Mouse (Mus musculus) midbrain, embryonic 13.5 days (tissue): ENCODE measurements around the gene Dbx2. TPM values are rescaled to one million over a fixed set of nuclear protein-coding genes. Genes with fewer than 3 reads are reported as not detected.

Experiments
- ATAC-seq: fragments of 200-750 bp; cut with Nextera tagmentation; 2 replicates; pipeline ENCODE4 v1.8.0; 2017; ENCODE audit warnings: mild to moderate bottlenecking, moderate TSS enrichment, moderate library complexity
- H3K27ac ChIP-seq: fragments of 300-500 bp; sonication (generic); 2 replicates; pipeline ENCODE4 v1.5.1; 2015; ENCODE audit warnings: inconsistent platforms, mild to moderate bottlenecking, moderate library complexity
- H3K27me3 ChIP-seq: fragments of 300-500 bp; sonication (generic); 2 replicates; pipeline ENCODE4 v1.6.1; 2015; ENCODE audit warnings: mild to moderate bottlenecking, inconsistent platforms
- H3K36me3 ChIP-seq: fragments of 300-500 bp; sonication (generic); 2 replicates; pipeline ENCODE4 v1.6.1; 2015; ENCODE audit warnings: mild to moderate bottlenecking, inconsistent platforms
- H3K4me1 ChIP-seq: fragments of 300-500 bp; sonication (generic); replicated peaks from 2 replicates; pipeline ENCODE4 v1.6.1; 2015; ENCODE audit warnings: inconsistent platforms
- H3K4me2 ChIP-seq: fragments of 300-500 bp; sonication (generic); replicated peaks from 2 replicates; pipeline ENCODE4 v1.6.1; 2015; ENCODE audit warnings: moderate library complexity, mild to moderate bottlenecking, inconsistent platforms
- H3K4me3 ChIP-seq: fragments of 300-500 bp; sonication (generic); replicated peaks from 2 replicates; pipeline ENCODE4 v1.5.1; 2015; ENCODE audit warnings: mild to moderate bottlenecking, inconsistent platforms
- H3K9ac ChIP-seq: fragments of 300-500 bp; sonication (generic); replicated peaks from 2 replicates; pipeline ENCODE4 v1.6.1; 2015; ENCODE audit warnings: mild to moderate bottlenecking, inconsistent platforms
- H3K9me3 ChIP-seq: fragments of 300-500 bp; sonication (generic); 2 replicates; pipeline ENCODE4 v1.6.1; 2016; ENCODE audit warnings: mild to moderate bottlenecking, inconsistent platforms
- WGBS: fragments of 180-500 bp; shearing (Covaris S2); methylation state at CpG from one replicate; pipeline ENCODE4 v1.1.7; 2015; 5-methylcytosine and 5-hydroxymethylcytosine counted together
- polyA plus RNA-seq: library from polyadenylated mRNA; unstranded; fragments of >200 nt; fragmentation: Nextera tagmentation; extraction: Ambion mirVana; gene quantifications from 2 replicates; pipeline ENCODE4 v1.2.1, GENCODE M21; 2015

Dbx2 gene
- 0.49 and 1.5 TPM in 2 replicates for polyA plus RNA-seq

DNA sequence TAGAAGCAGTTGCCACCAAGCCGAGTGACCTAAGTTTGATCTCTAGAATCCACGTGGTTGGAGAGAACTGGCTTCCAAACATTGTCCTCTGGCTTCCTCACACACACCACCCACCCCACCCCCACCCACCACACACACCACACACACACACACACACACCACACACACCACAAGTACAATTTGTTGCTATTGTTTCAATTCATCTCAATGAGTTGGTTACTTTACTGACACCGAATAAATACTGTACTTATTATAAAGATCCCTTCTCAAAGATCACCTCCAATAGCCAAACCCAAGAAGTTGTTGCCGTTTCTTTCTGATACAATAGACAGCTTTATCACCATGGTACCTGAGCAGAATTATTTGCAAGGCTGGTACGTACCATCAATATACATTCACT is at the start of gene Dbx2:
Gene Dbx2, minus strand, starts transcription at position 101 of the 400 bp plus-strand sequence.
- no peak for ATAC-seq
- 86% methylated on average over 5 of the region's 5 CpGs for whole genome bisulfite sequencing
- Histone ChIP-seq H3K9ac (no peak within 1 kb of the TSS), H3K27me3 (peaks cover 76% of the 10 kb centered on the region), H3K4me2 (peak within 1 kb of the TSS; percentile 60), H3K9me3 (no peaks in the 10 kb centered on the region), H3K4me1 (peaks cover 22% of the 10 kb centered on the region), H3K36me3 (no peaks in the 10 kb centered on the region), H3K27ac (no peak within 1 kb of the TSS), H3K4me3 (peak within 1 kb of the TSS; percentile 38)

DNA sequence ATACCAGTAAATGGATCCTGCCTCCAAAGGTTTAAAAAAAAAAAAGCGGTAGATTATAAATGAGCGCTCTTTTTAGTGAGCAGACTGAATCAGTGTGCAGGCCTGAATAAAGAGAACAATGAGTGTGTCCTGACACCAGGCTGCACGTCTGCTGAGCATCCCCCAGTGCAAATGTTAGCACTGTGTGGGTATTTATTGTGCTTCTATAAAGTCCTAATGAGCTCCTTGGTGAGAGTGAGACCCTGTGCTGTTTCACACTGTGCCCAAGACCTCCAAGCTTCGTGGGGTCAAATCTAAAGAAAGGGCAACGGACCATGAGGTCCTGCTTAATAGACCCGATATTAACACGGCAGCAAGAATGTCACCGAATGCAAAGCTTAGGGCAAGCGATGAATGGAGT is 46.4 kb upstream of the Dbx2 start:
- 8% methylated on average over 9 of the region's 9 CpGs for WGBS
- Histone ChIP-seq H3K27ac (peak overlapping the region; percentile 44), H3K9me3 (no peaks in the 10 kb centered on the region), H3K4me3 (no peak overlapping the region), H3K27me3 (peaks cover 54% of the 10 kb centered on the region), H3K36me3 (no peaks in the 10 kb centered on the region), H3K9ac (0 out of 2 replicates have a peak overlapping the region, but pooled peaks have one; percentile 33), H3K4me2 (0 out of 2 replicates have a peak overlapping the region, but pooled peaks have one; percentile 11), H3K4me1 (peaks cover 19% of the 10 kb centered on the region)
- ATAC-seq, result peak; percentile 72; the same call in 1 of the 2 replicates

DNA sequence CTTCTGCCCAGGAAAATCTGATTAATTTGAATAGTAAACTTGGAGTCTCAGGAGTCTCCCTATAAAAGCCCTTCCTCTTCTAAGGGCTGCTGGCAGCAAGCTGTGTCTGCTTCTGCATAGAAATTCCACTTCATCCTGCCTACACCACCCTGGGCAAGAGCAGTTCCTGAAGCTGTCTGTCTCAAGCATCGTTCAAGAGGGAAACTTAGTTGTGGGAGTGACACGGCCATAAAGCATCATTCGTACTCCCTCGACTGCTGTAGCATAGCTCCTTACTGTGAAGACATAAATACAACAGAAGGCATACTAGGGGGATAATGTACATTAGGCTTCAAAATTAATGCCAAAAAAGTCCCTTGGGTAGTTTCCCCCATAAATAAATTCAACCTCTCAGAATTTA is 45.8 kb upstream of the Dbx2 start:
- H3K9me3 ChIP-seq, result no peaks in the 10 kb centered on the region
- H3K9ac ChIP-seq, result peak overlapping the region; percentile 33; the same call in 1 of the 2 replicates
- H3K4me3 ChIP-seq, result no peak overlapping the region
- ATAC-seq, result peak; percentile 62; the same call in 1 of the 2 replicates
- peak overlapping the region; percentile 32; the same call in 1 of the 2 replicates for H3K27ac ChIP-seq
- H3K27me3 ChIP-seq, result peaks cover 58% of the 10 kb centered on the region
- H3K4me2 ChIP-seq, result no peak overlapping the region
- H3K4me1 ChIP-seq, result peaks cover 19% of the 10 kb centered on the region
- no peaks in the 10 kb centered on the region for H3K36me3 ChIP-seq
- 7% methylated on average over 4 of the region's 4 CpGs for WGBS

DNA sequence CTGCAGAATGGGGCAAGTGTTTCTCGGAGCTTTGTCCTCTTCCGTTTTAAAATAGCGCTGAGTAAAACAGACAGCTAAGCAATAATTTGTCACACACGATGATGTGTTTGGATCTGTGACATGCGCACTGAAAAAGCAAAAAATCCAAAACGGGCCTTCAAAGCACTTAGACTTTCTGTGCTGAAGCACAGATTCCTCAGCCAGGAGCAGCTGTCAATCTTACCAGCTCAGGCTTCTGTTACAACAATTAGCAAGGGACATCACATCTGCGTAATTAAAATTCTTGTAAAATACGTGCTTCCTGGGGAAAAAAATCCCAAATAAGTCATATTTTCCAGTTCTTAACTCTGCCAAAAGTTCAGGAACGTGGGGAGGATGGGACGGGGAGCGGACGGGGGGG is 43.6 kb upstream of the Dbx2 start:
- H3K9me3 ChIP-seq, result no peaks in the 10 kb centered on the region
- 79% methylated on average over 12 of the region's 12 CpGs for WGBS
- no peak for ATAC-seq
- H3K9ac ChIP-seq, result no peak overlapping the region
- no peak overlapping the region for H3K4me2 ChIP-seq
- H3K27me3 ChIP-seq, result peaks cover 68% of the 10 kb centered on the region
- no peak overlapping the region for H3K4me3 ChIP-seq
- no peak overlapping the region for H3K27ac ChIP-seq
- H3K36me3 ChIP-seq, result no peaks in the 10 kb centered on the region
- peaks cover 19% of the 10 kb centered on the region for H3K4me1 ChIP-seq

DNA sequence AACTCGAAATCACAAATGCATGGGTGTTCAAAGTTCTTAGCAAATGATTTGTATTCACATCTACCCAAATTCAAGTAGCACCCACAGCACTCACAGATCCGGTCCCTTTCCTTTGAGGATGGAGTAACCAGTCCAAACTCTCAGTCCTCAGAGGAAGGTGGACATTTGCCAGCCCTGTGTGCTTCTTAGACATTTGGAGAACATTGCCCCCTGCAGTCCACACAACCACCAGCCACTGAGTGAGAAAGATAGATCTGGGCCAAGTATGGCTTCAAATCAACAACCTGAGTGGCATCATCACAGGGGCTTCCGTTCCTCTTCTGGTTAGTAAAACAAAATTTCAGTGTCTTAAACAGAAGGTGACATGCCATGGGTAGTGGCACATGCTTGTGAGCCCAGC is 38.0 kb upstream of the Dbx2 start:
- peaks cover 5% of the 10 kb centered on the region; the same call in 1 of the 2 replicates for H3K9me3 ChIP-seq
- no peak for ATAC-seq
- WGBS, result 88% methylated on average over 3 of the region's 3 CpGs
- H3K4me3 ChIP-seq, result no peak overlapping the region
- peaks cover 55% of the 10 kb centered on the region for H3K27me3 ChIP-seq
- H3K9ac ChIP-seq, result no peak overlapping the region
- no peak overlapping the region for H3K27ac ChIP-seq
- no peaks in the 10 kb centered on the region for H3K36me3 ChIP-seq
- H3K4me2 ChIP-seq, result no peak overlapping the region
- H3K4me1 ChIP-seq, result peaks cover 11% of the 10 kb centered on the region

DNA sequence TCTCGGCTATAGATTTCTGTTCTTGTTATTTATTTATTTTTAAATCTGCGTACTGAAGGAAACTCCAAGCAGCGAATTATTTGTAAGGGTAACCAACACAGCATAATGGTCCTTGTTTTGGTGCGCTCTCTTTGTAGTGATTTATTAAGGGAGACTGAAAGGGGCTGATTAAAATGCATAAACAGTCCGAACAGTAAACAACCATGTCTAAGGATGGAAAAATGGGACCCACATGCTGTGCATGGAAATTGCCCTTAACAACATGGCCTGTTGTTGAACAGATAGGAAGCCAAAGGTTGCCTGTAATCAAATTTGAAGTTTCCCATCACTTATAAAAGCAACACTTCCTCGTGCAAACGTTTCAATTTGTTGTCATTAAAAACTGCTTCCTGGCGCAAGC is 35.8 kb upstream of the Dbx2 start:
- Histone ChIP-seq H3K4me3 (no peak overlapping the region), H3K9me3 (peaks cover 5% of the 10 kb centered on the region; the same call in 1 of the 2 replicates), H3K27ac (no peak overlapping the region), H3K9ac (no peak overlapping the region), H3K4me1 (peaks cover 11% of the 10 kb centered on the region), H3K36me3 (no peaks in the 10 kb centered on the region), H3K27me3 (peaks cover 42% of the 10 kb centered on the region), H3K4me2 (peak overlapping the region; percentile 13; the same call in 1 of the 2 replicates)
- 24% methylated on average over 8 of the region's 8 CpGs for WGBS
- ATAC-seq, result no peak

DNA sequence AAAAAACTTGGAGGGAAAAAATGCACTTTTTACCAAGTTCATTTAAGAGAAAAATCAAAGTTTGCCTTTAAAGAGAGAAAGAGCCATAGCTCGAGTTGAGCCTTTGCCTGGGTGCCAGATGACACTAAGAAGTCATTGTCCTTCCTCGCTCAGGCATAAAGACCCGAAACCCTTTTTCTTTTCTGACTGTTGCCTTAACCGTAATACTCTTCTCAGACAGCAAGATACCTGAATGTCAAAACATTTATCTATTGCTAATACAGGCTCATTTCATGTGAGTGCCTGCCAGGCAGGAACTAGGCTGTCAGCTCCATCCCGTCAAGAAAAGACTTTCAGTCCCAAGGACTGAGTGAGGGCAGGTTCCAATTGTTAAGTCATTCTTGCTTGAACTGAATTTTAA is 35.4 kb upstream of the Dbx2 start:
- Histone ChIP-seq H3K4me2 (peak overlapping the region; percentile 13; the same call in 1 of the 2 replicates), H3K36me3 (no peaks in the 10 kb centered on the region), H3K9me3 (peaks cover 5% of the 10 kb centered on the region; the same call in 1 of the 2 replicates), H3K27ac (no peak overlapping the region), H3K27me3 (peaks cover 40% of the 10 kb centered on the region), H3K4me3 (no peak overlapping the region), H3K9ac (no peak overlapping the region), H3K4me1 (peaks cover 11% of the 10 kb centered on the region)
- no peak for ATAC-seq
- WGBS, result 8% methylated on average over 5 of the region's 5 CpGs

DNA sequence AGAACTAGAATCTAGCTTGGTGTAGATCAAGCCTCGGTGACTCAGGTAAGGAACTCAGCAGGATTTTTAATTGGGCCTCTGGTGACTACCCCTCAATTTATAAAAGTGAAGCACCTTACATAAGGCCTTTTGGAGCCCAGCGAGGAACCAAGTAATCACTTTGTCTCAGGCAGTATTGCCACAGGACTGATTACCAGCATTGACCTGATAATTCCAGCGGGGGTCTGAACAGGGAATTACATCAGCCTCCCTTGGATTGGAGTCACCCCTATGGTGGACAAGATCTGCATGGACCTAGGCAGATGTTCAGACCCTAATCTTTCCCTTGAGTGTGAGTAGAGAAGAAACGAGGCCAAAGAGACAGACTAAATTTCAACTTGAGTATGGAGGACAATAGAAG is 26.9 kb upstream of the Dbx2 start:
- Histone ChIP-seq H3K4me1 (no peaks in the 10 kb centered on the region), H3K27me3 (no peaks in the 10 kb centered on the region; the same call in none of the 2 replicates), H3K4me2 (no peak overlapping the region), H3K9me3 (no peaks in the 10 kb centered on the region), H3K9ac (no peak overlapping the region), H3K4me3 (no peak overlapping the region), H3K36me3 (no peaks in the 10 kb centered on the region), H3K27ac (no peak overlapping the region)
- 91% methylated on average over 4 of the region's 4 CpGs for WGBS
- ATAC-seq, result no peak

DNA sequence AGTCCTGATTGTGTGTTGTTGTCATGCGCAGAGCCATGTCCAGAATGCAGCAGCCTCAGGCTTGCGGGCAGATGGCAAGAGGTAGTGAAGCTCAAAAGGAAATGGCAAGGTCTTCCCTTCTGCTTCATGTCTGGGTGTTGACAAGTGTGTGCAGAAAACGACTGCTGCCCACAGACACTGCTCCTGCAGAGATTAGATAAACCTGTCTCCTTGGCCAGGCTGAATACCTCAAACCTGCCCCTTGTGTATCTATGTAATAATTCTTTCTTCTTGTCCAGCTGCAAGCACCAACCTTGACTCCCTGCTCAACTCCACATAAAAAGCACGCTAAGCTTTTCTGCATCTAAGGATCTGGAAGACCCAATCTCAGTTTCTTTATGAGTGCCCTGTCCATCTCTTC is 19.9 kb upstream of the Dbx2 start:
- Histone ChIP-seq H3K27ac (no peak overlapping the region), H3K4me1 (no peaks in the 10 kb centered on the region), H3K36me3 (no peaks in the 10 kb centered on the region), H3K4me3 (no peak overlapping the region), H3K4me2 (no peak overlapping the region), H3K27me3 (no peaks in the 10 kb centered on the region; the same call in 1 of the 2 replicates), H3K9ac (no peak overlapping the region), H3K9me3 (no peaks in the 10 kb centered on the region)
- no peak for ATAC-seq
- 90% methylated on average over 4 of the region's 4 CpGs for WGBS

DNA sequence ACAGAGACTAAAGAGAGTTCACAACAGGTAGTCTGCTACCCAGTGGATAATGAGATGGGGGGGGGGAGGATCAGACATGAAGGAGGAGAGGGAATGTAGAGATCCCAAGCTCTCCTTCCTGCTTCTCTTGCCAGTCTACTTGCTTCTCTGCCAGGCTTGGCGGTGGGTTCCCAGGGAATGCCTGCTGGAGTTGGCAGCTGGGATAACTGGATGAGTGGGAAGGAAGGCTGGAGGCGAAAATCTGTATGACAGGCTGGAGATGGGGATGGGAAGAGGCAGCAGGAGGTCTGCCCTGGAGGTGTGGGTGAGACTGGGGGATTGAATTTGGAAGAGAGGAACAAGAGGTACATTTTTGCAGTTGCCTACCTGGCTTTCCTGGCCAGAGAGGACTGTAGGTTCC is 19.4 kb upstream of the Dbx2 start:
- Histone ChIP-seq H3K4me2 (no peak overlapping the region), H3K36me3 (no peaks in the 10 kb centered on the region), H3K27ac (no peak overlapping the region), H3K4me1 (no peaks in the 10 kb centered on the region), H3K9ac (no peak overlapping the region), H3K27me3 (no peaks in the 10 kb centered on the region; the same call in 1 of the 2 replicates), H3K4me3 (no peak overlapping the region), H3K9me3 (no peaks in the 10 kb centered on the region)
- no peak for ATAC-seq
- WGBS, result 81% methylated on average over 2 of the region's 2 CpGs

DNA sequence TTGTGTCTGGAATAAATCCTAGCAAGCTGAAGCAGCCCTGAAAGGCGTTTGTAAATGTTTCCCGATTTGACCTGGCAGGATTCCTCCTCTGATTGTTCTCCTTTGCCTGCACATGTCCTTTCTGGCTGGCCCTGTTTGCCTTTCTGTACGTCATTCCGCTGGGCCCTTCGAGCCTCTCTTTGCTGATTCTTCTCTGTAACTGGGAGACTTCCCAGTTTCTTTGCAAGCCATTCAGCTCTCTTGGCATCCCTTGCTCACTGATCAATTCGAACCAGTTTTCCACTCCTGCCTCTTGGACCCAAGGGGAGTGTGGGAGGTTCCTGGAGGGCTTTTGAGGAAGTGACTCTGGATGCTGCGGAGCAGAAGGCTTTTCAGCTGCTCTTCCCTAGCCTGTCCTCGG is 11.4 kb upstream of the Dbx2 start:
- no peak overlapping the region for H3K4me2 ChIP-seq
- H3K4me3 ChIP-seq, result no peak overlapping the region
- no peaks in the 10 kb centered on the region for H3K36me3 ChIP-seq
- ATAC-seq, result no peak
- H3K27ac ChIP-seq, result no peak overlapping the region
- H3K9me3 ChIP-seq, result no peaks in the 10 kb centered on the region
- peaks cover 14% of the 10 kb centered on the region; the same call in 1 of the 2 replicates for H3K27me3 ChIP-seq
- H3K4me1 ChIP-seq, result no peaks in the 10 kb centered on the region
- 21% methylated on average over 8 of the region's 8 CpGs for WGBS
- no peak overlapping the region for H3K9ac ChIP-seq

DNA sequence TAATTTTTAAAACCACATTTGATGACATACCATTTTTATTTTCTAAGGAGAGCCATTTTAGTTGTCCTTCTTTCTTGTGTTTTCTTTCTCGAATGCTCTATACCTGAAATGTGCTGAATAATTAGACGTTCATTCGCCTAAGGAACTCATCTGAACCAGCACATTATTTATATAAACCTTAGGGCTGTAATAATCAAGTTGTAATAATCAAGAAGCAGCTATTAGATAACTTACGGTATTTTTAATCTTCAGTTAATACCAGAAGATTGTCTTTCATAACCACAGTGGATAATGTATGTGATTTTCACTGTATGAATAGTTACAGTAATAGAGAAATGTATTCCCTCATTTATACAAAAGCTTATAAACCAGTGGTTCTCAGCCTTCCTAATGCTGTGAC is 9.2 kb upstream of the Dbx2 start:
- Histone ChIP-seq H3K4me3 (no peak overlapping the region), H3K36me3 (no peaks in the 10 kb centered on the region), H3K9me3 (no peaks in the 10 kb centered on the region), H3K4me2 (no peak overlapping the region), H3K27ac (no peak overlapping the region), H3K4me1 (no peaks in the 10 kb centered on the region), H3K9ac (no peak overlapping the region), H3K27me3 (peaks cover 17% of the 10 kb centered on the region; the same call in 1 of the 2 replicates)
- no peak for ATAC-seq
- 89% methylated on average over 4 of the region's 4 CpGs for WGBS

DNA sequence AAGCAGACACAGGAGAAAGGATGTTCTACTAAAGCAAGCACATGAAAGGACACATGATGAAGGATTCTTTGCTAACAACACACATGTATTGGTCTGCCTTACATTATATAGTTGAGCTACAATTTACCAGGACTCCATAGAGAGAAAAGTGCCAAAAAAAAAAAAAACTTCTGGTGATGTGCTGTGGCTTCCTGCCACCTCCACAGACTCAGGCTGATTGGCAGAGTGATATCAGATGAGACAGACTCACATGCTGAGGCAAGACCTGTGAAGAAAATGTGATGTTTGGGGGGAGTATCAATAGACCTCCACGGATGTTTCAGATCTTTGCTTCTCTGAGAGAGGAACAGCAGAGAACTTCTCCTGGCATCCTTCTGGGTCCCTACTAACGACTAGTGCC is 6.0 kb upstream of the Dbx2 start:
- Histone ChIP-seq H3K9ac (no peak overlapping the region), H3K4me1 (no peaks in the 10 kb centered on the region), H3K27me3 (peaks cover 31% of the 10 kb centered on the region), H3K27ac (no peak overlapping the region), H3K4me2 (no peak overlapping the region), H3K36me3 (no peaks in the 10 kb centered on the region), H3K9me3 (no peaks in the 10 kb centered on the region), H3K4me3 (no peak overlapping the region)
- 85% methylated on average over 2 of the region's 2 CpGs for WGBS
- no peak for ATAC-seq
